Mouse (Mus musculus) cerebellum, postnatal 25 days (tissue): Measurements from ENCODE around the gene Tspan5.

Source experiments
- DNase-seq, 2 experiments: peaks; one replicate each; pipeline ENCODE4 v3.0.0; 2021; ENCODE audit warnings: mixed read lengths in 2 of 2

Tspan5 gene

GRCm38 (mm10) chr3:138880999-138881724, 139.2 kb downstream of the Tspan5 start:
- DNase-seq, result no peak

GRCm38 (mm10) chr3:138881725-138882347, 139.8 kb downstream of the Tspan5 start:
- DNase-seq, result no peak

GRCm38 (mm10) chr3:138886121-138886520, 144.1 kb downstream of the Tspan5 start:
- DNase-seq, result no peak

GRCm38 (mm10) chr3:138889214-138889613, 147.2 kb downstream of the Tspan5 start:
- DNase-seq, result peak in 1 of 2 experiments; percentile 50

GRCm38 (mm10) chr3:138889769-138890295, 147.8 kb downstream of the Tspan5 start:
- no peak for DNase-seq

GRCm38 (mm10) chr3:138893520-138893919, 151.5 kb downstream of the Tspan5 start:
- DNase-seq, result no peak

GRCm38 (mm10) chr3:138897500-138897899, 155.5 kb downstream of the Tspan5 start:
- peak in 1 of 2 experiments; percentile 19 for DNase-seq

- DNase-seq, result no peak
These were observed 156.1 kb downstream of the Tspan5 start for GRCm38 (mm10) chr3:138898055-138898454.

- DNase-seq, result no peak
These were observed 158.7 kb downstream of the Tspan5 start for GRCm38 (mm10) chr3:138900571-138901141.

GRCm38 (mm10) chr3:138905678-138906077, 163.7 kb downstream of the Tspan5 start:
- DNase-seq, result no peak

- DNase-seq, result peak; percentile 77 to 84
These were observed 164.3 kb downstream of the Tspan5 start for GRCm38 (mm10) chr3:138906112-138906880.

- DNase-seq, result no peak
These were observed 167.3 kb downstream of the Tspan5 start for GRCm38 (mm10) chr3:138909313-138909712.

GRCm38 (mm10) chr3:138912504-138912903, 170.5 kb downstream of the Tspan5 start:
- no peak for DNase-seq

GRCm38 (mm10) chr3:138914626-138915288, 172.8 kb downstream of the Tspan5 start:
- no peak for DNase-seq

- DNase-seq, result no peak
These were observed 174.6 kb downstream of the Tspan5 start for GRCm38 (mm10) chr3:138916591-138916990.

GRCm38 (mm10) chr3:138917016-138917415, 175.0 kb downstream of the Tspan5 start:
- DNase-seq, result no peak

GRCm38 (mm10) chr3:138918241-138918640, 176.2 kb downstream of the Tspan5 start:
- no peak for DNase-seq

GRCm38 (mm10) chr3:138926161-138926560, 184.2 kb downstream of the Tspan5 start:
- no peak for DNase-seq

- no peak for DNase-seq
These were observed 185.4 kb downstream of the Tspan5 start for GRCm38 (mm10) chr3:138927437-138927836.

GRCm38 (mm10) chr3:138936780-138937179, 194.8 kb downstream of the Tspan5 start:
- DNase-seq, result no peak

- no peak for DNase-seq
These were observed 195.2 kb downstream of the Tspan5 start for GRCm38 (mm10) chr3:138937241-138937640.

- no peak for DNase-seq
These were observed 199.6 kb downstream of the Tspan5 start for GRCm38 (mm10) chr3:138941604-138942003.
